Mouse (Mus musculus) adrenal gland, postnatal 36 days (tissue): ENCODE measurements at regions not wholly inside any gene's neighbourhood (a gene's known extent, or its start where the extent isn't known, plus 50 kb on each side); places are given as distances from the start of the nearest gene placed in this dataset.
A peak's percentile ranks its signal among the peaks of the same experiment; 100 is the strongest.

Experiments
- DNase-seq, 2 experiments: peaks; one replicate each; pipeline ENCODE4 v3.0.0; 2021; ENCODE audit warnings: mixed read lengths in 1 of 2

DNA sequence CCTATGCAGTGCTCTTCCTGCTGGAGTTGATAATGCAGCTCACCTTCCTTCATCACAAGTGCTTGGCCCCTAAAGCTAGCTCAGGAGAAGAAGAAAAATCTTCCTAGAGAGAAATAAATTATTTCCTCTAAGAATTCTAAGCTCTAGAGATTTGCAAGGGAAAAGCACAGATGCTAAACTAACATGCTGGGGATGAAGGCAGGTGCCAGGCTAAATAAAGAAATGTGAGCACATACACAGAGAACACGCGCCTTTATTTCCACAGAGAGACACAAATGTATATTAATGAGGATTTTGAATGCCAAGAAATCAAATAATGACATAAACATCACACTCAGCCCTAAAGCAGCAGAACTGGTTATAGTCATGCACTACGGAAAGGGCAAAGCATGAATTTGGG lies 229.5 kb upstream of the Mamld1 start:
- no peak for DNase-seq

DNA sequence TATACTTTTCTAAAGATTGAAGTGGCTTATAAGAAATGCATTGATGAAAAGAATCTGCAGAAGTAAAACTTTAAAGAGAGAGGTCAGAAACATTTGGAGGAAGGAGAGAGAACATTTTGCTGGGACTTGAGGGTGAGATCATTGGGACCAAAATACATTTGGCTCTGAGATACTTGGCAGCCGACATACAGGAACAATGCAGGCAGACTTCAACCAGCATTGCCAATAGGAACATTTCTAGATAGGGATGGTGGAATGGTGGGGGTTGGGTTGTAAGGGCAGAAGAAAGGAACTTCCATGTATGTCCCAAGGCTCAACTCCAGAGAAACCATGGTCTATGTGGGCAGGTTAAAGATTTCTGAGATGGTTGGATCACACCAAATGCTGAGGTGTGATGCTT lies 232.3 kb upstream of the Mamld1 start:
- DNase-seq = peak in 1 of 2 experiments; percentile 1

DNA sequence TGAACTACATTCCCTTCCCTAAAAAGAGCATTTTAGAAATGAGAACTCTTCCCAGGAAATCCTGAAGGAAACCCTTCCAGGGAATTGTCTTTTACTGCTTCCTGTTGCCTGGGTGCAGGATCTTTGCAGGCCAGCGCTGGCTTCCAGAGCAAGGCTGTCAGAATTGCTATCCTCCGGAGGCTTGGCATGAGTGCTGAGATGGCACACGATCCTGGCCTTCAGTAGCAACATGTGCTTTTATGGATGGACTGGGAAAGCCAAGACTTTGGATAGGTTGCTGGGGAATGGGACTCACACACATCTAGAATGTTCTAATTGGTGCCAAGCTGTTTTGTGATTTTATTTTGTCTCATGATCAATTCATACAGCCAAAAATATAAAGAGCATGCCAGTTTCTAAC lies 233.4 kb upstream of the Mamld1 start:
- peak in 1 of 2 experiments; percentile 2 for DNase-seq

DNA sequence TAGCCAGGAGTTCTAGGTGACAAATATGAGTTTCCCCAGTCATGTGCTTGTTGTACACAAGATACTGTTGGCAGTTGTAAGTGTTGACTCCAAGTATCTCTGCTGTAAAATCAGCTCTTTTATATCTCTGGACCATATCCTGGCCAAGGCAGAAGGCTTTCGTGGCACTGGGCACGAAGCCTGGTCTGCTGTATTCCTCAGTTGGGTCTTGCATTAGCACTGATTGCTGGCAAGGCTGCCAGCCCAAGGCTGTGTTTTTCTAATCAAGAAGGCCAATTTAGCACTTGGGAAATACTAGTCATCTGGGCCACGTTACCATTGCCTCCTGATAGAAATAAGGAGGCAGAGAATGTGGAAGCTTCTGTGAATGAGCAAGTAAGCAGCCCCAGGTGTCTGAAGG lies 258.3 kb upstream of the Mamld1 start:
- DNase-seq = peak; percentile 2 to 48

DNA sequence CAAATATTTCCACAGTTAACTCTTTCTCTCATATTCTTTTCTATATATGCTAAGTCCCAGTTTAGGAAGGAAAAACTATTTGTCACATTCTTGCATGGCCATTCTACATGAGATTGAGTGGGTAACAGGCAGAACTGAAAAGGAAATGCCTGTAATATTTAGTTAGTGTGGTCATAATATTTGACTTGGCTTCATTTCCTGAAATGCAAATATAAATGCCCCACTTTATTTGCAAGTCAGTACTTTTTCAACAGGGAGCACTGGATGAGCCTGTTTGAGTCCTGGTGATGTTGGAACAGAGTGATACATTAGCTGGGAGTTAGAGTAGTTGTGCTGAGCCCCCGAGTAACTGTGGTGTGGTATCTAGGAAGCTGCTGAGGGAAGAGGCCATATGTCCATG lies 285.9 kb upstream of the Tmem185a start:
- DNase-seq = no peak

DNA sequence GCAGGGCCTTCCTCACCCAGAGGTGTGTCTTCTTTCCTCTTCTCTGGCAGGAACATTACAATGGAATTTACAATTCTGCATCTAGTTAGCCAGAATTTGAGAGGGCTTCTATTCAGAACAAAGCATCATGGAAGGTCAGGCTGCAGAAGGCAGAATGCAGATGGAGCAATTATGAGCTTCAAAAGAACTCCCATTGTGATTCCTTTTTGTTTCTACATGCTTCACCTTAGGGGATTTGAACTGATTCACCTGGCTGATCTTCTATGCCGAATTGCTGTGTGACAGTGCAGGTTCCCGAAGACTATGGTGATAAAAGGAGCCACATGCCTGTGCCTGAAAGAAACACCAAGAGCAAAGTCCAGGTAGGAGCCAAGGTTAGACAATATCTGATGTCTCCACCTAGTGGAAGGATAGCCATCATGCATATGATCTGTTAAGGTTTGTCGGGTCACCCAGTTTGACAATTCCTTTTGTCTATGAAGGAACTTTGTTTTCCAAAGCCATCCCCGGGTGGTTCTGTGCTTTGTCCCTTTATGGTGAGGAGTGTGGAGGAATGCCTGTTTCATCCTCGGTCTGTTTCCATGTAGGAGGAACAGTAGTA lies 236.1 kb upstream of the Tmem185a start:
- DNase-seq = no peak

DNA sequence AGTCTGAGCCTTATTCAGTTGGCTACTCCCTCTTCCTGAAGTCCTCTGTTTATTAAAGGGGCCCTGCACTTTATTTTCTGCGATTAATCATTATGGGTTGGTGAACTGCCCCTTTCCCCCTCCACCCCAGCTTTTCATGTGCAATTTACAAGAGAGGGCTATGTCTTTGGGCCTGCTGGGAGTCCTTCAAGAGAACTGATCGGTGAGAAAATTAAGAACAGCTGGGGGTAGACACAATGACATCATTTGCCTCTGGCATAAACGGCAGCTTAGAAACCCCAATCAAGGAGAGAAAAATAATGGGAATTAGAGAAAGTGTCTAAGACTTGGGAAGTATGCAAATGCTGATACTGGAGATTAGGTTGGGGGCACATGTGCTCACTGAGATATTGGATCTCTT lies 205.2 kb upstream of the Tmem185a start:
- DNase-seq = no peak

DNA sequence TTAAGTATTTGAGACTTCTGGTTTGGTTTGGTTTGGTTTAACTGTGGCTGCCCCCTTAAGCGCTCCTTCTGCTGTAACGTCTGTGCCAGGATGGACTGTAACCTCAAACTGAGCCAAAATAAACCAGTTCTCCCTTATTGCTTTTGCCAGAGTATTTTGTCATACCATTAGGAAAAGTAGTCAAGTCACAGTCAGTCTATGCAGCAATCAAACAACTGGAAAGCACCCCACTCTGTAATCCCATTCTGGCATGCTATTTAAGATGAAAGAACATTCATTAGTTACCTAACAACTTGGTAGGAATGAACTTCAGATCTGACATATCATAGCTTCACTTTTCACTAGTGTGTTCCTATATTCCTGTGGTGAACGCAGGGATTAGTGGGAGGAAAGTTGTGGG lies 190.1 kb upstream of the Tmem185a start:
- no peak for DNase-seq
